Mouse (Mus musculus) C2C12 (cell line): Measurements from ENCODE around the gene Stat5b.

Source experiments
- CTCF ChIP-seq: IDR thresholded peaks from one replicate; pipeline ENCODE4 v1.5.1; 2011; ENCODE audit not compliant: control insufficient read depth, insufficient read depth, insufficient read length
- MAX ChIP-seq: IDR thresholded peaks from one replicate; pipeline ENCODE4 v1.6.1; 2011; ENCODE audit warnings: mild to moderate bottlenecking, control low read depth

DNA sequence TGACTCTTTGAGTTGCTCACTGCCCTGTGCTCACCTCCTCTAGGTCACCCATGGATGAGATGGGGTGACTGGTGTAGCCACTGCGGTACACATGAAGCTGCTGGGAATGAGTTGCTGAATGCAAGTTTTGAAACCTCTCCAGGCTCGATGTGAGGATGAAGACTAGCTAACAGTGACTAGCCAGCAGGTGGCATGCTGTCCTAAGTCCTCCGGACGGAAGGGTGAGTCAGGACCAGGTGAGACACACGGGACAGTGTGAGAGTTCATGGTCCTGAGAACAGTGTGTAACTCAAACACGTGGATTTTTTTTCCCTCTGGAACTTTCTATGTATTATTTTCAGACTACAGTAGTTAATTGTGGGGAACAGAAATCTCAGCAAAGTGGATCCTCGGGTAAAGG is 17.1 kb downstream of the Stat5b start:
- TF ChIP-seq CTCF (no peak), MAX (no peak)
